Mouse (Mus musculus): ENCODE data around the gene Ldlrad3. TPM values are rescaled to one million over a fixed set of nuclear protein-coding genes. Genes with fewer than 3 reads are reported as not detected.
A peak's percentile ranks its signal among the peaks of the same experiment; 100 is the strongest.

The Ldlrad3 gene
- total and polyA plus RNA-seq, 3 experiments = 3.5 to 6.1 TPM; not detected in 1

DNA sequence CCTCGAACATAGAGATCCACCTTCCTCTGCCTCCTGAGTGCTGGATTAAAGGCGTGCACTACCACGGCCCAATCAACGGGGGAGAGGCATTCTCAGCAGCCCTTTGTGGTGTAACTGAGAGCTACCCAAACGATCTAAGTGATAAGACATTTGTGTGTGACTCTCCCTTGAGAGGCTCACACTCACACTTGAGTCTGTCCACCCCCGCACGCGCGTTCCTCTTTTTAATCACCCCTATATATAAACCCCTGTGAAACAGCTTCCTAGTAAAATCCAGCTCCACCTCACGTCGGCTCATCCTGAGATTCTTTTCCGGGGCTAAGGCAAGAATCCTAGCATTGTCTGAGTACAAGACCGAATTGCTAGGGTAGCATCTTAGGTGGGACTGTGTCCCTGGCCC lies 277.4 kb downstream of the Ldlrad3 start:
- 0 out of 4 replicates have a peak, but pooled peaks cover 0 to 4% of the 10 kb centered on the region in 2 experiments for H3K4me1 ChIP-seq (ENCODE audit: control insufficient read depth in 1 of 2, insufficient read depth in 2 of 2, low read length in 2 of 2)
- H3K27ac ChIP-seq (ENCODE audit: control insufficient read depth, low read depth, low read length) = no peak overlapping the region
- H3K36me3 ChIP-seq (ENCODE audit: control insufficient read depth in 1 of 2, insufficient read depth in 2 of 2, low read length in 2 of 2) = no peaks in the 10 kb centered on the region
- no peaks in the 10 kb centered on the region for H3K9me3 ChIP-seq (replicated peaks; ENCODE audit: insufficient read depth, low read length)
- peaks cover 0 to 2% of the 10 kb centered on the region in 2 experiments; a peak in 1 of 4 replicates for H3K27me3 ChIP-seq (ENCODE audit: control insufficient read depth in 1 of 2, insufficient read depth in 2 of 2, low read length in 2 of 2)
- no peak overlapping the region for H3K9ac ChIP-seq (ENCODE audit: control insufficient read depth, low read depth, low read length, poor library complexity, severe bottlenecking)
- no peak overlapping the region for H3K4me3 ChIP-seq (ENCODE audit: control insufficient read depth in 1 of 2, insufficient read depth in 1 of 2, low read depth in 2 of 2, low read length in 2 of 2)
- peak; percentile 81 for DNase-seq (ENCODE audit: low read depth, low spot score)
- H3K79me2 ChIP-seq (ENCODE audit: control insufficient read depth, insufficient read depth, low read length, poor library complexity) = no peaks in the 10 kb centered on the region
- TF ChIP-seq EP300 (IDR thresholded peaks at IDR 0.05; ENCODE audit: low read depth in 1 of 2, low read length in 2 of 2) (peak in 1 of 2 experiments; percentile 10; a peak in 2 of 4 replicates), TCF12 (IDR thresholded peaks at IDR 0.05; ENCODE audit: low read depth, low read length) (no peak), TBP (IDR thresholded peaks at IDR 0.05; ENCODE audit: low read depth, low read length) (peak; percentile 91), RAD21 (IDR thresholded peaks at IDR 0.05; ENCODE audit: low read depth, low read length) (no peak), CTCF (IDR thresholded peaks at IDR 0.05 in 2 of 3, conservative IDR thresholded peaks at IDR 0.05 in 1 of 3; ENCODE audit: control insufficient read depth in 1 of 3, insufficient read depth in 1 of 3, low read depth in 2 of 3, low read length in 3 of 3, poor library complexity in 1 of 3, severe bottlenecking in 1 of 3) (no peak), ETS1 (IDR thresholded peaks at IDR 0.05; ENCODE audit: low read depth, low read length) (0 out of 2 replicates have a peak, but pooled peaks have one; percentile 10), GATA1 (IDR thresholded peaks at IDR 0.05; ENCODE audit: low read depth, low read length) (peak; percentile 38; the same call in 1 of the 2 replicates), MAFK (IDR thresholded peaks at IDR 0.05; ENCODE audit: borderline replicate concordance, low read depth, low read length) (no peak), JUND (IDR thresholded peaks at IDR 0.05; ENCODE audit: low read depth, low read length) (no peak), TAL1 (IDR thresholded peaks at IDR 0.05; ENCODE audit: low read length) (no peak), ZMIZ1 (IDR thresholded peaks at IDR 0.05; ENCODE audit: low read depth, low read length) (no peak), ZKSCAN1 (IDR thresholded peaks at IDR 0.05; ENCODE audit: low read depth, low read length) (no peak), SIN3A (IDR thresholded peaks at IDR 0.05; ENCODE audit: low read length) (no peak), MYB (IDR thresholded peaks at IDR 0.05; ENCODE audit: low read depth, low read length) (no peak), ZNF384 (IDR thresholded peaks at IDR 0.05; ENCODE audit: low read depth, low read length) (no peak), HCFC1 (IDR thresholded peaks at IDR 0.05; ENCODE audit: low read depth, low read length) (no peak)

- Histone ChIP-seq H3K27ac (ENCODE audit: control insufficient read depth, low read depth, low read length) (no peak overlapping the region), H3K27me3 (ENCODE audit: control insufficient read depth in 1 of 2, insufficient read depth in 2 of 2, low read length in 2 of 2) (peaks cover 0 to under 1% of the 10 kb centered on the region in 2 experiments; a peak in 1 of 4 replicates), H3K4me1 (ENCODE audit: control insufficient read depth in 1 of 2, insufficient read depth in 2 of 2, low read length in 2 of 2) (0 out of 4 replicates have a peak, but pooled peaks cover 0 to 4% of the 10 kb centered on the region in 2 experiments), H3K9me3 (replicated peaks; ENCODE audit: insufficient read depth, low read length) (no peaks in the 10 kb centered on the region), H3K36me3 (ENCODE audit: control insufficient read depth in 1 of 2, insufficient read depth in 2 of 2, low read length in 2 of 2) (no peaks in the 10 kb centered on the region), H3K9ac (ENCODE audit: control insufficient read depth, low read depth, low read length, poor library complexity, severe bottlenecking) (no peak overlapping the region), H3K4me3 (ENCODE audit: control insufficient read depth in 1 of 2, insufficient read depth in 1 of 2, low read depth in 2 of 2, low read length in 2 of 2) (no peak overlapping the region), H3K79me2 (ENCODE audit: control insufficient read depth, insufficient read depth, low read length, poor library complexity) (no peaks in the 10 kb centered on the region)
- TF ChIP-seq ZMIZ1 (IDR thresholded peaks at IDR 0.05; ENCODE audit: low read depth, low read length) (no peak), CHD2 (IDR thresholded peaks at IDR 0.05; ENCODE audit: low read length) (no peak), ETS1 (IDR thresholded peaks at IDR 0.05; ENCODE audit: low read depth, low read length) (no peak), SIN3A (IDR thresholded peaks at IDR 0.05; ENCODE audit: low read length) (no peak), MYB (IDR thresholded peaks at IDR 0.05; ENCODE audit: low read depth, low read length) (no peak), POLR2AphosphoS5 (IDR thresholded peaks at IDR 0.05; ENCODE audit: borderline replicate concordance, low read depth, low read length) (no peak), BHLHE40 (IDR thresholded peaks at IDR 0.05; ENCODE audit: borderline replicate concordance, low read depth, low read length) (no peak), CHD1 (IDR thresholded peaks at IDR 0.05; ENCODE audit: low read depth, low read length) (no peak), MEF2A (IDR thresholded peaks at IDR 0.05; ENCODE audit: extremely low read depth, insufficient replicate concordance, low read depth, low read length, poor library complexity, severe bottlenecking) (no peak)
- no peak for DNase-seq (ENCODE audit: low read depth, low spot score)
Observed at GRCm38 (mm10) chr2:101907386-101908022, 278.7 kb downstream of the Ldlrad3 start.
